Mouse (Mus musculus): ENCODE results near the gene Gm10778.

- TF ChIP-seq CTCF (IDR thresholded peaks at IDR 0.05; ENCODE audit: extremely low read depth, insufficient read depth, insufficient read length, insufficient replicate concordance), result no peak
- no peak for TF ChIP-seq POLR2A (IDR thresholded peaks at IDR 0.05; ENCODE audit: low read depth, low read length)
Measured at GRCm38 (mm10) chr10:81601396-81601905, 47.4 kb upstream of the Gm10778 start.
